7 mouse cellular contexts compared by ENCODE assay signal in genomic region chr17:14545822-14546473, GRCm38 (mm10).
DNase-seq lines count a peak whose midpoint lies in the region; ATAC-seq and TF ChIP-seq lines count a peak whose summit lies in the region.

No protein-coding gene starts in this region.

- no peak overlapping the region for H3K27ac ChIP-seq in cerebellum, adult 2 months (ENCODE audit: insufficient read depth, low read length)
- peak overlapping the region; percentile 0; the same call in 1 of the 2 replicates for H3K27ac ChIP-seq in left cerebral cortex, adult 2 months
- H3K27ac ChIP-seq in midbrain, embryonic 11.5 days (ENCODE audit: low read depth, low read length), result no peak overlapping the region

- H3K4me1 ChIP-seq in cerebellum, adult 2 months (ENCODE audit: control insufficient read depth, insufficient read depth, low read length), result no peaks in the 10 kb centered on the region
- no peaks in the 10 kb centered on the region for H3K4me1 ChIP-seq in midbrain, embryonic 11.5 days (ENCODE audit: control insufficient read depth, insufficient read depth, low read length)

- peak; percentile 93 to 96 for ATAC-seq in hematopoietic stem cell, adult 5-6 weeks (replicated peaks in 1 of 2; ENCODE audit: insufficient read depth in 1 of 2, low FRiP score in 2 of 2, low TSS enrichment in 1 of 2, low read depth in 1 of 2, poor library complexity in 2 of 2, severe bottlenecking in 2 of 2)
- ATAC-seq in midbrain, embryonic 11.5 days (ENCODE audit: low FRiP score), result peak; percentile 67; the same call in 1 of the 2 replicates

- no peaks in the 10 kb centered on the region for H3K36me3 ChIP-seq in midbrain, embryonic 11.5 days (ENCODE audit: control insufficient read depth, insufficient read depth, low read length)

- 1% methylated on average over 16 of the region's 16 CpGs for WGBS in cerebellum, adult 2 months
- WGBS in midbrain, embryonic 11.5 days, result 36% methylated on average over 16 of the region's 16 CpGs

- H3K9ac ChIP-seq in midbrain, embryonic 11.5 days (ENCODE audit: low read length), result no peak overlapping the region

- DNase-seq in WW6 (ENCODE audit: low read depth, low spot score), result peak; percentile 40
- DNase-seq in cerebellum, adult 2 months, result peak; percentile 60 to 62
- peak; percentile 69 for DNase-seq in forelimb bud, embryonic 11.5 days (ENCODE audit: low read depth, low spot score)
- DNase-seq in left cerebral cortex, adult 2 months (ENCODE audit: extremely low spot score in 1 of 2, low spot score in 2 of 2), result peak; percentile 60 to 79
- DNase-seq in midbrain, embryonic 11.5 days (ENCODE audit: low spot score, missing footprints), result peak; percentile 95
- DNase-seq in spleen, adult 12 weeks (ENCODE audit: low spot score), result peak; percentile 5

- no peaks in the 10 kb centered on the region for H3K27me3 ChIP-seq in cerebellum, adult 2 months (ENCODE audit: control insufficient read depth, insufficient read depth, low read length)
- no peaks in the 10 kb centered on the region for H3K27me3 ChIP-seq in midbrain, embryonic 11.5 days (ENCODE audit: control insufficient read depth, insufficient read depth, low read length)

- peaks cover 7% of the 10 kb centered on the region; the same call in 1 of the 2 replicates for H3K9me3 ChIP-seq in midbrain, embryonic 11.5 days (ENCODE audit: control insufficient read depth, low read length)

- intact Hi-C loops in left cerebral cortex, adult 2 months (cut with DNase I), result loop anchor here (1.0 kb wide), 1 partner anchor 358 kb away; no protein-coding TSS in a partner anchor

- H3K4me3 ChIP-seq in cerebellum, adult 2 months (replicated peaks; ENCODE audit: insufficient read depth, low read depth, low read length), result peak overlapping the region; percentile 18
- H3K4me3 ChIP-seq in left cerebral cortex, adult 2 months, result peak overlapping the region; percentile 6; the same call in 1 of the 2 replicates
- H3K4me3 ChIP-seq in midbrain, embryonic 11.5 days (ENCODE audit: low read depth, low read length), result no peak overlapping the region

- peak overlapping the region; percentile 2; the same call in 1 of the 2 replicates for H3K4me2 ChIP-seq in midbrain, embryonic 11.5 days

- TF ChIP-seq CTCF in cerebellum, adult 2 months (IDR thresholded peaks at IDR 0.05; ENCODE audit: borderline replicate concordance, insufficient read depth, low read depth, low read length), result peak; percentile 69
- peak; percentile 81 for TF ChIP-seq CTCF in left cerebral cortex, adult 2 months (IDR thresholded peaks at IDR 0.05)

- no peak for TF ChIP-seq POLR2A in cerebellum, adult 2 months (IDR thresholded peaks at IDR 0.05; ENCODE audit: borderline replicate concordance, insufficient read depth, low read length)

Comparison
In these comparisons a context has a peak if more than half of its experiments do, and no peak if none do; other contexts are left out.
1. DNase-seq: peak in every context shown above with its lines; median percentile 95 in midbrain, embryonic 11.5 days; 70 in left cerebral cortex, adult 2 months; 69 in forelimb bud, embryonic 11.5 days; 61 in cerebellum, adult 2 months; 40 in WW6; 5 in spleen, adult 12 weeks.